Mouse (Mus musculus): ENCODE measurements around the gene Plekha3. TPM values are rescaled to one million over a fixed set of nuclear protein-coding genes. Genes with fewer than 3 reads are reported as not detected.

Plekha3 gene
- polyA plus RNA-seq, 1 experiment from 2014 or later, result 3.6 TPM

- no peaks in the 10 kb centered on the region for H3K27me3 ChIP-seq (ENCODE audit: insufficient read depth, low read length)
- no peaks in the 10 kb centered on the region for H3K9me3 ChIP-seq (ENCODE audit: low read length)
- no peak overlapping the region for H3K9ac ChIP-seq (replicated peaks; ENCODE audit: low read length)
- H3K27ac ChIP-seq (ENCODE audit: low read length), result no peak overlapping the region
- H3K4me2 ChIP-seq (replicated peaks; ENCODE audit: low read depth, low read length), result no peak overlapping the region
- 76% methylated on average over 5 of the region's 5 CpGs for WGBS
- peaks cover 58% of the 10 kb centered on the region for H3K36me3 ChIP-seq (ENCODE audit: insufficient read depth, low read length)
- no peak overlapping the region for H3K4me3 ChIP-seq (ENCODE audit: low read length)
- no peak for ATAC-seq (ENCODE audit: low FRiP score, low TSS enrichment)
- H3K4me1 ChIP-seq (ENCODE audit: insufficient read depth, low read length), result no peaks in the 10 kb centered on the region
Observed at GRCm38 (mm10) chr2:76693765-76694164, 18.7 kb downstream of the Plekha3 start.

- Histone ChIP-seq H3K9ac (replicated peaks; ENCODE audit: low read length) (no peak overlapping the region), H3K4me2 (replicated peaks; ENCODE audit: low read depth, low read length) (no peak overlapping the region), H3K36me3 (ENCODE audit: insufficient read depth, low read length) (peaks cover 58% of the 10 kb centered on the region), H3K27me3 (ENCODE audit: insufficient read depth, low read length) (no peaks in the 10 kb centered on the region), H3K4me1 (ENCODE audit: insufficient read depth, low read length) (no peaks in the 10 kb centered on the region), H3K4me3 (ENCODE audit: low read length) (no peak overlapping the region), H3K9me3 (ENCODE audit: low read length) (no peaks in the 10 kb centered on the region), H3K27ac (ENCODE audit: low read length) (no peak overlapping the region)
- 79% methylated on average over 6 of the region's 6 CpGs for WGBS
- ATAC-seq (ENCODE audit: low FRiP score, low TSS enrichment), result peak; percentile 19; the same call in 1 of the 2 replicates
Observed at GRCm38 (mm10) chr2:76695290-76695689, 20.2 kb downstream of the Plekha3 start.

DNA sequence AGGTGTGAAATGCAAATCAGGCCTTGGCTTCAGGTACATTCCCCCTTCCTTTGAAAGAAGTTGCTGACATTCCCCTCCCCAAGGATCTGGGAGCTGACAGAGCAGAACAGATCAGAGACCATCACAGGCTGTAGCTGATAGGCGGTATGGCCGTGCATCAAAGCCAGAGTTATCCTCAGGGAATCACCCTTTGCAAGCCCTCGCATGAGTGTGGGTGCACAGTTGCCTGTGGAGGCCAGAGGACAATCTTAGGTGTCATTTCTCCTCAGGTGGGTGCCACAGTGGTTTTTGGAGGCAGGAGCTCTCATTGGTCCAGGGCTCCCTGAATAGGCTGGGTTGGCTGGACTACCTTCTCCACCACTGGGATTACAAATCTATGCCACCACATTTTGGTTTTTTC lies 27.1 kb downstream of the Plekha3 start:
- Histone ChIP-seq H3K27ac (ENCODE audit: low read length) (no peak overlapping the region), H3K27me3 (ENCODE audit: insufficient read depth, low read length) (no peaks in the 10 kb centered on the region), H3K4me3 (ENCODE audit: low read length) (no peak overlapping the region), H3K4me2 (replicated peaks; ENCODE audit: low read depth, low read length) (no peak overlapping the region), H3K9ac (replicated peaks; ENCODE audit: low read length) (no peak overlapping the region), H3K36me3 (ENCODE audit: insufficient read depth, low read length) (0 out of 2 replicates have a peak, but pooled peaks cover 18% of the 10 kb centered on the region), H3K4me1 (ENCODE audit: insufficient read depth, low read length) (no peaks in the 10 kb centered on the region), H3K9me3 (ENCODE audit: low read length) (no peaks in the 10 kb centered on the region)
- ATAC-seq (ENCODE audit: low FRiP score, low TSS enrichment), result no peak
- 68% methylated on average over 3 of the region's 3 CpGs for WGBS

- whole genome bisulfite sequencing, result 81% methylated on average over 5 of the region's 5 CpGs
- Histone ChIP-seq H3K9ac (replicated peaks; ENCODE audit: low read length) (no peak overlapping the region), H3K4me2 (replicated peaks; ENCODE audit: low read depth, low read length) (no peak overlapping the region), H3K27ac (ENCODE audit: low read length) (no peak overlapping the region), H3K4me3 (ENCODE audit: low read length) (no peak overlapping the region), H3K4me1 (ENCODE audit: insufficient read depth, low read length) (no peaks in the 10 kb centered on the region), H3K27me3 (ENCODE audit: insufficient read depth, low read length) (no peaks in the 10 kb centered on the region), H3K9me3 (ENCODE audit: low read length) (no peaks in the 10 kb centered on the region), H3K36me3 (ENCODE audit: insufficient read depth, low read length) (0 out of 2 replicates have a peak, but pooled peaks cover 13% of the 10 kb centered on the region)
- no peak for ATAC-seq (ENCODE audit: low FRiP score, low TSS enrichment)
Observed at GRCm38 (mm10) chr2:76702751-76703150, 27.7 kb downstream of the Plekha3 start.

DNA sequence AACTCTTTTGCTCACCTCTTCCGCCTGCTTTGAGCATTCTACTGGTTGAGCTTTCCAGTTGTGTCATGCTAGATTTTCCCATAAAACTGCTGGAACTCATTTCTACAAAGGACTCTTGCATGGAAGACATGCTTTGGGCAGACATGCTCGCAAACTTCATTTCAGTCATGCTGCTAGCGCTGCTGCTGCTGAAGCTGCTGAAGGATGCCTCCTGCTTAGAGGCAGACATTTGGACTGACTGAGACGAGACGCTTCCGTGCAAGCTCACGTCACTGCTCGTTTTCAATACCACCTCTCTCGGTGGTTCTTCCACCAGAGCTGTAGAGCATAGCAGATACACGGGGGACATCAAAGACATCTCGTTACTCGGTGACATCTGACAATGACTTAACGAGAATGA lies 30.6 kb downstream of the Plekha3 start:
- Histone ChIP-seq H3K27me3 (ENCODE audit: insufficient read depth, low read length) (no peaks in the 10 kb centered on the region), H3K27ac (ENCODE audit: low read length) (no peak overlapping the region), H3K4me1 (ENCODE audit: insufficient read depth, low read length) (no peaks in the 10 kb centered on the region), H3K4me2 (replicated peaks; ENCODE audit: low read depth, low read length) (no peak overlapping the region), H3K9ac (replicated peaks; ENCODE audit: low read length) (no peak overlapping the region), H3K9me3 (ENCODE audit: low read length) (peaks cover 19% of the 10 kb centered on the region), H3K4me3 (ENCODE audit: low read length) (no peak overlapping the region), H3K36me3 (ENCODE audit: insufficient read depth, low read length) (peaks cover 20% of the 10 kb centered on the region)
- WGBS, result 93% methylated on average over 13 of the region's 13 CpGs
- ATAC-seq (ENCODE audit: low FRiP score, low TSS enrichment), result no peak

DNA sequence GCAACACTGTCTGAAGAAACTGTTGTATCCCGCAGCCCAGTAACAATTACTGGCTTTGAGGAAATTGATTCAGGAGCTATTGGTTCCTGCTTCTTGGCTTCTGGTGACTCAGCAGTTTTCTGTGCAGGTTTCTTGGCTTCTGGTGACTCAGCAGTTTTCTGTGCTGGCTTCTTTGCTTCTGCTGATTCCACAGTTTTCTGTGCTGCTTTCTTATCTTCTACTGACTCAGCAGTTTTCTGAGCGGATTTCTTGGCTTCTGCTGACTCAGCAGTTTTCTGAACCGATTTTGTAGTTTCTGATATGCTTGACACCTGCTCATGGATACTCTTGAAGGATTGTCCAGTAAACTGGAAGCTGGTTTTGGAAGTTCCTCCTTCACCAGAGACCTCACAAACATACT lies 33.4 kb downstream of the Plekha3 start:
- no peak overlapping the region for H3K4me3 ChIP-seq (ENCODE audit: low read length)
- no peak overlapping the region for H3K4me2 ChIP-seq (replicated peaks; ENCODE audit: low read depth, low read length)
- peaks cover 29% of the 10 kb centered on the region for H3K36me3 ChIP-seq (ENCODE audit: insufficient read depth, low read length)
- H3K9ac ChIP-seq (replicated peaks; ENCODE audit: low read length), result no peak overlapping the region
- ATAC-seq (ENCODE audit: low FRiP score, low TSS enrichment), result no peak
- 84% methylated on average over 3 of the region's 3 CpGs for WGBS
- H3K9me3 ChIP-seq (ENCODE audit: low read length), result peaks cover 44% of the 10 kb centered on the region
- H3K4me1 ChIP-seq (ENCODE audit: insufficient read depth, low read length), result no peaks in the 10 kb centered on the region
- no peaks in the 10 kb centered on the region for H3K27me3 ChIP-seq (ENCODE audit: insufficient read depth, low read length)
- no peak overlapping the region for H3K27ac ChIP-seq (ENCODE audit: low read length)

- no peak overlapping the region for H3K9ac ChIP-seq (replicated peaks; ENCODE audit: low read length)
- H3K27me3 ChIP-seq (ENCODE audit: insufficient read depth, low read length), result no peaks in the 10 kb centered on the region
- H3K36me3 ChIP-seq (ENCODE audit: insufficient read depth, low read length), result peaks cover 29% of the 10 kb centered on the region
- ATAC-seq (ENCODE audit: low FRiP score, low TSS enrichment), result no peak
- H3K9me3 ChIP-seq (ENCODE audit: low read length), result peaks cover 68% of the 10 kb centered on the region
- no peak overlapping the region for H3K4me2 ChIP-seq (replicated peaks; ENCODE audit: low read depth, low read length)
- no peaks in the 10 kb centered on the region for H3K4me1 ChIP-seq (ENCODE audit: insufficient read depth, low read length)
- H3K27ac ChIP-seq (ENCODE audit: low read length), result no peak overlapping the region
- H3K4me3 ChIP-seq (ENCODE audit: low read length), result no peak overlapping the region
- 71% methylated on average over 8 of the region's 8 CpGs for WGBS
Observed at GRCm38 (mm10) chr2:76714984-76715383, 39.9 kb downstream of the Plekha3 start.

DNA sequence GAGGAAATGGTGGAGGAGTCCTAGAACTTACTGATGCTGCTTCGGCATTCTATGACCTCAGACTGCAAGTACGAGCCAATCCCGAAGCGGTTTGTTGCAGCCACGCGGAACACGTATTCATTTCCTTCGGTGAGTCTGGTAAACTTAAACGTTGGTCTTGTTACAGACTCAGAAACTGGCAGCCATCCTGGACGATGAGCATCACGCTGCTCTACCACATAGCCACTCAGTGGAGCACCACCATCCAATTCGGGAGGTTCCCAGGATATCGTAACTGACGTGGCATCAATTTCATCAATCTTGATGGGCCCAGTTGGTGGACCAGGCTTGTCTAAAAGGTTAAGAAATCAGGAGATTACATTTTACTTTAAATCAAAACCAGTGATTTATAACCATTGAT lies 44.6 kb downstream of the Plekha3 start:
- Histone ChIP-seq H3K9me3 (ENCODE audit: low read length) (peaks cover 42% of the 10 kb centered on the region), H3K4me3 (ENCODE audit: low read length) (no peak overlapping the region), H3K36me3 (ENCODE audit: insufficient read depth, low read length) (peaks cover 13% of the 10 kb centered on the region; the same call in 1 of the 2 replicates), H3K27me3 (ENCODE audit: insufficient read depth, low read length) (no peaks in the 10 kb centered on the region), H3K9ac (replicated peaks; ENCODE audit: low read length) (no peak overlapping the region), H3K4me1 (ENCODE audit: insufficient read depth, low read length) (no peaks in the 10 kb centered on the region), H3K4me2 (replicated peaks; ENCODE audit: low read depth, low read length) (no peak overlapping the region), H3K27ac (ENCODE audit: low read length) (no peak overlapping the region)
- ATAC-seq (ENCODE audit: low FRiP score, low TSS enrichment), result no peak
- 94% methylated on average over 14 of the region's 14 CpGs for WGBS

Other genes starting within 250 kb of the Plekha3 start
- gene Prkra, start 27.3 kb upstream of the Plekha3 start, polyA plus RNA-seq (2015; fragmentation: Nextera tagmentation; extraction: Ambion mirVana), result 78.9 and 80.6 TPM in 2 replicates
- gene Pjvk, start 26.8 kb upstream of the Plekha3 start, polyA plus RNA-seq (2015; fragmentation: Nextera tagmentation; extraction: Ambion mirVana), result 2.3 and 2.6 TPM in 2 replicates
- 55.3 and 60.7 TPM in 2 replicates for gene Fkbp7, start 2.2 kb upstream of the Plekha3 start, polyA plus RNA-seq (2015; fragmentation: Nextera tagmentation; extraction: Ambion mirVana)

Measured in kidney, embryonic 16.5 days (tissue).